Mouse (Mus musculus) gonadal fat pad, adult 2 months (tissue): Measurements from ENCODE around the gene Fam205a1. TPM values are rescaled to one million over a fixed set of nuclear protein-coding genes. Genes with fewer than 3 reads are reported as not detected.
"Not testable (repeated sequence)": the region's sequence is repeated elsewhere in the genome, so short reads cannot be mapped to it uniquely, and the experiment has no call there.

Source experiments
- DNase-seq: peaks from one replicate; pipeline ENCODE4 v3.0.0-alpha.2; 2012; ENCODE audit warnings: low read depth
- polyA plus RNA-seq: library from polyadenylated mRNA; depleted of rRNA; stranded (reverse); fragments of >200 nt; gene quantifications from 2 replicates; pipeline ENCODE4 v1.2.3, GENCODE M21; 2012; rRNA removed

Gene Fam205a1
- 0.04 TPM in 2 replicates for polyA plus RNA-seq

DNA sequence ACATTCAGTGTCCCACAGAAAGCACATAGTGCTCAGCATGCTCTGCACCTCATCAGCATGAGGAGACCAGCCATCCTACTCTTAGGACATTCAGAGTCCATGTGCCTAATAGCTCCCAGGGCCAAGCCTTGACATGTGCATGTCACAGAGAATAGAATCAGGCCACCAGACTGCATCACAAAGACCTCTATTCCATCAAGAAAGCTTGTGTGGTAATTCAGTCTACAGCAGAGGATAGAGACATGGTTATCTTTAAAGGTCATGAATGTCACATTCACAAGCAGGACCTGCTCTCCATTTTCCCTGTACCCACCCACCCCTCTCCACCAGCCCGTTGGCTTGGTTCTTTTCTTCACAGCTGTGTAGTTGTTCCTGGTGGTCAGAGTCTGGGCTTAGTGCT is at the start of gene Fam205a1:
Fam205a1 (minus strand) TSS at position 101 of the 400 bp plus-strand sequence.
- not testable (repeated sequence) for DNase-seq

- no peak for DNase-seq
These were observed 49.0 kb upstream of the Fam205a1 start for GRCm38 (mm10) chr4:42902730-42903129.

DNA sequence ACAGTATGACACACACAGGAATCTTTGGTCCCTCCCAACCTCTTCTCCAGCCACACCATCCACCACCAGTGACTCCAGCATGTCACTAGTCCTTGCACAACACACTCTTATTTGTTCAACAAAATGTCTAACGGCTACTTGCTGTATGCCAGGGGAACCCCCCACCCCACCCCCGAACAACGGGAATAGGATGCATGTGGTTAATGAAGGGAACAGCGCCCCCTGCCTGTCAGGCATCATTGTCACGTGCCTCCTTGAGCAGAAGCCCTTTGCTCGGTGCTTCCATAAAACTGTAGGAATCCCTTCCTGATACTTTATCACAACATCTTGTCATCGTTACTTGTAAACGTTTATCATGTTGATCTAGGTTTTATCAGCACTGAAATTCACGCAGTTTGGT is 48.5 kb upstream of the Fam205a1 start:
- DNase-seq: no peak

- no peak for DNase-seq
These were observed 47.2 kb upstream of the Fam205a1 start for GRCm38 (mm10) chr4:42900878-42901277.

GRCm38 (mm10) chr4:42898914-42899313 is 45.2 kb upstream of the Fam205a1 start:
- DNase-seq: no peak

GRCm38 (mm10) chr4:42895118-42895517 is 41.4 kb upstream of the Fam205a1 start:
- no peak for DNase-seq

DNA sequence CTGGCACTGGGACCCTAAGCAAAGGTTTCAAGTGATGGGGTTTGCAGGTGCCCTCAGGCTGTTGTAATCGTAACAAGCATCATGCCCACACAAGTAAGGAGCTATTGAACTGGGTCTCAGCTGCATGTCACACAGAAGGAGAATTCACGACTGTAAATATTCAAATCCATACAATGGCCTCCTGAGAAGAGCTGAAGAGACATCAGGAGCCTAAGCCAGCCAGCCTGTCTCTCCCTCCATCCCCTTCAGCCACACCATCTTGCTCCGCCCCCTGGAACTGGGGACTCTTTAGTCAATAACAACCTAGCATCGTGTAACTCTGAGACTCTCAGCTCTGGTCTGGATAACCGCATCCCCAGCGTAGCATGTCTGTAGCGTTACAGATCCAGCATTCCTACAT is 37.5 kb upstream of the Fam205a1 start:
- no peak for DNase-seq

GRCm38 (mm10) chr4:42888806-42889205 is 35.1 kb upstream of the Fam205a1 start:
- no peak for DNase-seq

- no peak for DNase-seq
These were observed 33.2 kb upstream of the Fam205a1 start for GRCm38 (mm10) chr4:42886926-42887325.

- DNase-seq: no peak
These were observed 26.9 kb upstream of the Fam205a1 start for GRCm38 (mm10) chr4:42880677-42880948.

DNA sequence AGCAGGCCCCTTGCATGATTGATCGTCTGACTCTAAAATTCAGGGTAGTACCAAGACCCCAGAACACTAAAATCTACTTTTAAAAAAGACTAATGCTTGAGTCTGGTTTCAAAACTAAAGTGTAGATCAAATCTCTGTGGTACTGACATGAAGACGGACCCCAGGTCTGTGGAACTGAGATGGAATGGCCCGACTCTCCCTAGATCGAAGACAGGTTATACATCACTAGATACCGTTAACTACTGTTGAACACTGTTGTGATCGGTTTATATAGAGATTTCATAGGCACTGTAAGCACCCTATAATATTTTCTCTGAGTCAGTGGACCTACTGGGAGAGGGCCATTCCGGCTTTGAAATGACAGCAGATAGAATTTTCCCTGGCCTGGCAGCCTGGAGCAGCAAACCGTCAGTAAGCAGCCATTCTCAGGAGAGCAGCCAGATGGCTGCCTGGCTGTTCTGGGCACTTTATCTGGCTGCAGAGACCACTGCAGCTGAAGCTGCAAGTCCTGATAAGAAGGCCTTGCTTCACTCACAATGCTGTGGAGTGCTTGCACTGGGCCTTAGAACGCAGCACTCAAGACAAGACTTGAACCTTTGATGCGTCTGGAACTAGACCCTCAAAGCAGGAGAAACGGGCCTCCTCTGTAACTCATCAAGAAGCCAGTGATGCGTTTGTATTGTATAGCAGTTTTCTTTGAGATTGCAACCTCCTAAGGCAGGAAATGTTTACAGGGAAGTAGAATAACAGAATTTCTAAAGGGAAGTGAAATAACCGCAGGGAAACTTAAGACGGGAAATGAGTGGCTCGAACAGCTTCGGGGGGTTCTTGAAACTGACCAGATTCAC is 26.4 kb upstream of the Fam205a1 start:
- DNase-seq: no peak

- no peak for DNase-seq
These were observed 24.0 kb upstream of the Fam205a1 start for GRCm38 (mm10) chr4:42877657-42878056.

DNA sequence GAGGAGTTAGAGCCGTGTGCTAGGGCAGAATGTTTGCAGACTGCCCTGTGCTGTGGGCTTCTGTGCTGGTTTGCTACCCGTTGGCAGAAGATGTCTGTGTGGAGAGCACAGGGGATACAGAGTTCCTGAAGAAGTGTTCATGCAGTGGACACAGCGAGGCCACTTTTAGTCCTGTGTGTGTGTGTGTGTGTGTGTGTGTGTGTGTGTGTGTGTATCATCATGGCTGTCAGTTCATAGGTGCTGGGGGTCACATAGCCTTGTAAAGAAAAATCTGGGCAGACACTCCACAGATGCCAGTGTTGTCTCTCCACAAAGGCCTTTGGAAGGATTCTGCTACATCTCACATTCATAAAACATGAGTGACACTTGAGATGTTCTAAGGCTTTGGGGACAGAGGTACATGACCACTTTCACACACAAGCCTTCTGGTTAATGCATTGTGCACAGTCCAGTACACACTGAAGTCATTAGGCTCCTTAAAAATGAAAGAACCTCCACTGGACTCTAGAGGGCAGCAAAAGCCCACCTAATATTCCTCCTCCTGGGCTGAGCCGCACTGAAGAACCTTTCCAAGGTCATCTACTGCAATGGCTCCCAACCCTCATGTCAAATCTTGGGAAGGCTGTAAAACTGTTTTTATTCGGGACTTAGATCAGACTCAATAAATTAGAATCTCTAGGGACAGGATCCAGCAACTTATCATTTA is 23.1 kb upstream of the Fam205a1 start:
- no peak for DNase-seq

GRCm38 (mm10) chr4:42874134-42874533 is 20.4 kb upstream of the Fam205a1 start, which contains the start of gene Fam205c:
TSS of gene Fam205c (minus strand) at chr4:42874234.
- no peak for DNase-seq

DNA sequence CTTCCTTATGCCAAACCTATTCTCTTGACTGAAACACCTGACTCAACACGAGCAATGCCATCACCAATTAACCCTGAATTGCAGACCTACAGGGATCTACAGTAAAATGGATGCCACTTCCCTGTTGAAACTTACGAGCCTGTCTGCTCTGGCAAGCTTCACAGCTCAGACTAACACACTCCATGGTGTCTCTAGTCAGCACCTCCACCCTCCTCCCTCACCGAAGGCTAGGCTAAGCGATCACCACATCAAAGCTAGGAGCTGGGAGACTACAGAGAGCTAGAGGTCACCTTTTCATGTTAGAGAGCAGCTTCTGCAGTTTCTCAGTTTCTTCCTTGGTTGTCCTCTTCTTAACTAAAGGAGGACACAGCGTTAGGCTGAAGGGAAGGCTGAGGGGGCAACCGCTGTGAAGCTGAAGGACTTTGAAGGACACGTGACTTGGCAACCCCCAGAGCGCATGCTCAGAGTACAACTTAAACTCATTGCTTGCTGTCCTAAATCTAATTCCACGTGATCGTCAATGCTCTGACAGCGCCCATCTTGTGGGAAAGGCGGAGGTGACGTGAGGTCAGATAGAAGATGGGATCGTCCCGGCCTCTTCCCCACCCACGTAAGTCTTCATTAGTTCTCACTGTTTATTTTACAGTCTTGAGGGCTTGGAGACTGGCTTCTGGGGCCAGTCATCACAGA is 19.2 kb upstream of the Fam205a1 start:
- DNase-seq: no peak

DNA sequence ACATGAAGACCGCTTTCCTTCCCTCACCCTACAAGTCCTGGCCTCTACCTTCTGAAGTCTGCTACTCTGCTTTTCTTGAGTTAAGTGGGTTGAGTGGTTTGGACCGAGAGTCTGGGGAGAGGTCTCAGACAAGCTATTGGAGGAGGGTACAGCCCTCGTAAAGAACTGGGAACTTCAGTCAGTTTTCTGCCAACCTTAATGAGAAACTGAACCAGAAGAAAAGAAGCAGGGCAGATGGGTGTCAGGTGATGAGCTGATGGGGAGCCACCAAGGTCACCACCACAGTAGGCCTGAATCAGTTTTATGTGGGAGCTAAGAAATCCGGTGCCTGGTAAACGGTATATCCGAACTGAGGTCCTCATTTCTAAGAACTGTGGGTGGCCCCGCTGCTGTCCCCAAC is 18.5 kb upstream of the Fam205a1 start:
- DNase-seq: no peak

DNA sequence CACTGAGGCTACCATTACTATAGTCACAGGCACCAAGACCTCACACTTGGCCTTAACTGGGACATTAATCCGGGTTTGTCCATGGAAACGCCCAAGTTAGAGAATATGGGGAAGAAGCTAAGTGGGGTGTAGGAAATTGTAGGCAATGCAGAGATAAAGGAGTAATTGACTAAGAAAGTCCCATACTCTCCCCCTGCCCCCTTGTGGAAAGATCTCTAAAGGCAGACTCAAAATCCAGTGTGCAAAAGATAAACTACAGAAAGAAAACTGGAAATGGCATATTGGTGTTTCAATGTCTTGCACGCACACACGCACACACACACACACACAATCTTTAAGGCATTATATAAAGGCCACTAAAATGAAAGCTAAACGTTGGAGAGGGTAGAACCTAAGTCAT is 17.1 kb upstream of the Fam205a1 start:
- DNase-seq: no peak

DNA sequence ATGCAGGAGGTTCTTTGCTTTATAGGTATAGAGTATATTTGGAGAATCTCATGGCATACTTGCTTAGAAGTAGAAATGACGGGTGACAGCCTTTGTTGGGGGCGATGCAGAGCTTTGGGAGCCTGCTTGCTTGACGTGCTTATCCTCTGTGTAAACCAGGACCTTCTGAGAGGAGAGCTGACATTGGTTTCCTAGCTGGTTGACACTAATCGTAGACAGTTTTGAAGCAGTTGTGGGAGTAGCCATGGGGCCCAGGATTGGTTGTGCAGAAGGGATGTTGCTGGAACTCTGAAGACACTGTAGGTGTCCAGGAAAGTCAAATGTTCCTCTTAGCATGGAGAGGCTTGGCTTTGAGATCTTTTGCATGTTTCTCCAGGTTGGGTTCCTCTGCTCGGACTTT is 14.5 kb upstream of the Fam205a1 start:
- DNase-seq: no peak

- DNase-seq: no peak
These were observed 13.7 kb upstream of the Fam205a1 start for GRCm38 (mm10) chr4:42867390-42867789.

DNA sequence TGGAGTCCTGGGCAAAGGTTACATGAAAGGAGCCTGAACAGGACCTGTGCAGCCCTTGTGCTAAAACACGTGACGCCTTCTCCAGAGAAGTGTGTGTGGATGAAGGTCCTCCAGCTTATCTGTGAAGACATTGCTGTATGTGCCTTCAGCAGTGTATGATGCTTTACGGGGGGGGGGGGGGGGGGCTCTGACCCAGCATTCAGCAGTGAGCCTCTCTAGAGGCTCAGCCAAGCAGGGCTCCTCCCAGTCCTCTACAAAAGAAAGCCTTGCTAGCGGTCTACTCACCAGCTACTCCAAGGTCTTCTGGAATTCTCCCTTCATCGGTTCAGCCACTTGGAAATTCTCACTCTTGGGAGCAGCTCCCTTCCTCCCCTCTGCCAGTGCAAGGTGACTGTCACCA is 9.8 kb upstream of the Fam205a1 start:
- not testable (repeated sequence) for DNase-seq

- DNase-seq: not testable (repeated sequence)
These were observed 6.8 kb upstream of the Fam205a1 start for GRCm38 (mm10) chr4:42860483-42860882.

DNA sequence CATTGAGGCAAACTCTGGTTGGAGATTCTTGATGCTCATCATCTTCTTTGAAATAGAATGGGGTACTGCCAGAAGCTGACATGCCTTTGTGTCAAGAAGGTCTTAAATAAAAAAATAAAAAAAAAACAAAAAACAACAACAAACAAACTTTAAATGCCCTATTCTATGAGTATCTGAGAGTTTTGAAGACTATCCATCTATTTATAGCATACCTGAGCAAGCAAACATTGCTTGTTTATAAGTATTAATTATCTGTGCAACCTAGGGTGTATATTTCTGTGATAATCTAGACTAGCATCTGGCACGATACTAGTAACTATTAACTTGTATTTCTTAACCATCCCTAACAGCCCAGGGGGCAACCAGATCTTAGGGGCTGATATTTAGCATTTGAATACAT is 3.0 kb upstream of the Fam205a1 start, which contains the start of gene Gm12394:
Gm12394 (minus strand) TSS at position 101 of the 400 bp plus-strand sequence.
- DNase-seq: not testable (repeated sequence)
